Mouse (Mus musculus) CH12.LX (cell line): ENCODE results near the gene Mas1.

ENCODE experiments used
- BHLHE40 ChIP-seq: IDR thresholded peaks from 2 replicates; pipeline ENCODE4 v1.6.1; 2011; ENCODE audit warnings: mild to moderate bottlenecking, low read depth, low read length, improper control_type of control experiment
- CTCF ChIP-seq, 2 experiments: IDR thresholded peaks in 1 of 2; conservative IDR thresholded peaks in 1 of 2; 2 replicates each; pipeline ENCODE4 v1.5.1; 2011 to 2012; ENCODE audit warnings: low read depth in 2 of 2, low read length in 2 of 2, improper control_type of control experiment in 1 of 2, inconsistent platforms in 1 of 2, mild to moderate bottlenecking in 1 of 2, moderate library complexity in 1 of 2
- NELFE ChIP-seq: IDR thresholded peaks from 2 replicates; pipeline ENCODE4 v1.6.1; 2011; ENCODE audit warnings: low read depth, low read length, improper control_type of control experiment
- TBP ChIP-seq: conservative IDR thresholded peaks from 2 replicates; pipeline ENCODE4 v1.6.1; 2011; ENCODE audit warnings: low read depth, low read length, improper control_type of control experiment
- ZKSCAN1 ChIP-seq: IDR thresholded peaks from 2 replicates; pipeline ENCODE4 v1.6.1; 2012; ENCODE audit warnings: low read depth, inconsistent platforms, low read length, improper control_type of control experiment, borderline replicate concordance

DNA sequence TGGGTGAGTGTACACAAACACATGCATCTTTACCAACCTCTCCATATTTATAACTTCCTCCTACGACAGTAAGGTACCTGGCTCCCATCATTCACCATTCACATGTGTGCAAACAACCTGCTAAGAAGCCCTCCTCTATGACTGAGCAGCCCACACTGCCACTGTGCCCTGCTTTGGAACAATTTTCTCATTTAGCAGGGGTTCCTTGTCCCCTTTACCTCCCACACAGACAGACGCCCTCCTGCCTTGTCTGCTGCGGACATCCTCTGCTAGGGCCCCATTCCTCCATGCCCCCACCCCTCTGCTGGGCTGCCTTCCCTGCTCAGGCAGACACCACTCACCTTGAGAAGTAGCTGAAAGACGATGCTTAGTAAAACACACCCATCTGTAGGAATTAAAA lies 20.2 kb downstream of the Mas1 start:
- no peak for TF ChIP-seq ZKSCAN1
- no peak for TF ChIP-seq NELFE
- no peak for TF ChIP-seq CTCF (conservative IDR thresholded peaks at IDR 0.05 in 1 of 2, IDR thresholded peaks at IDR 0.05 in 1 of 2; ENCODE audit: low read depth in 2 of 2, low read length in 2 of 2)
- TF ChIP-seq TBP = no peak
- no peak for TF ChIP-seq BHLHE40
